Mouse (Mus musculus): ENCODE data around the gene Mta2.

DNA sequence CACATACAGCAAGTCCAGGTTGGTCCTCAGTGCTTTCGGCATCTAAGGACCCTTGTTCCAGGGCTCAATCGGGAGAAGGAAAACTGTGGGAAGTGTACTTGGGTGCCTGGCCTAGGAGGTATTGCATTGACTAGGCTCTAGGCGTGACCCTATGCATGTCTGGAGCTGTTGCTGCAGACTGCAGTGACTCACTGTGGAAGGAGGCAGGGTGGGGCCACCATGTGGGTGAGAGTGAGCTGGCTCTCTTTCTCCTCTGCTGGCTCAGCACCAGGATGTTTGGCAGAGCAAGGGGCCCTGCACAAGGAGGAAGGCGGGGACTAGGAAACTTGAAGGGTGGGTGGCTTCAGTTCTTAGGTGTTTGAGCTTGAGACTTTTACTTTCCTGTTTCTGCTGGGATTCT lies 55.9 kb downstream of the Mta2 start:
- TF ChIP-seq POLR2A (IDR thresholded peaks at IDR 0.05; ENCODE audit: control insufficient read depth, extremely low read depth, insufficient read depth, low read length, poor library complexity) (0 out of 2 replicates have a peak, but pooled peaks have one; percentile 24), CTCF (IDR thresholded peaks at IDR 0.05; ENCODE audit: borderline replicate concordance, control insufficient read depth, extremely low read depth, insufficient read depth, low read length, poor library complexity) (no peak)

All from thymus, adult 2 months (tissue).